Mouse (Mus musculus): Measurements from ENCODE around the gene Atp5j. TPM values are rescaled to one million over a fixed set of nuclear protein-coding genes. Genes with fewer than 3 reads are reported as not detected.

Atp5j gene
- 899 and 940 TPM in 2 replicates for polyA plus RNA-seq (2015; fragmentation: Nextera tagmentation; extraction: Ambion mirVana)

DNA sequence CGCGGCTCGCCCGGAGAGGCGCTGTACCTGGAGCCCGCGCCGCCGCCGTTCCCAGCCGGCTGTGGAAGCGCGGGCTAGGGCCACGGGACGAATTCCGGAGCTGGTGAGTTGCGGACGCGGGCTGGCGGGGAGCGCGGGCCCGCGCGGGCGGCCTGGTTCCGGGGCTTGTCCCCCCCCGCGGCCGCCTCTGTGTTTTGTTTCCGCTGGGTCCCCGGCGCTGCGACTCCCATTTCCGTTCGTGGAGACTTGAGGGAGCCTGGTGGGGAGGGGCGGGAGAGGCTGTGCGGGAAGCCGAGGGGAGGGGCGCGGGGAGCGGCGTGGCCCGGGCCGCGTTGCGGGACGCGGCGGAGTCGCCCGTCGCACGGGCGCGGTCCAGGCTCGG lies at the start of gene Atp5j:
Gene Atp5j, minus strand, starts transcription at position 185 of the 382 bp plus-strand sequence.
- under 1% methylated on average over 56 of the region's 57 CpGs for WGBS
- Histone ChIP-seq H3K27ac (peak within 1 kb of the TSS; percentile 99), H3K36me3 (peaks cover 18% of the 10 kb centered on the region), H3K27me3 (replicated peaks) (no peaks in the 10 kb centered on the region), H3K9ac (peak within 1 kb of the TSS; percentile 99), H3K9me3 (no peaks in the 10 kb centered on the region), H3K4me2 (peak within 1 kb of the TSS; percentile 75), H3K4me1 (peaks cover 13% of the 10 kb centered on the region; the same call in 1 of the 2 replicates), H3K4me3 (replicated peaks) (peak within 1 kb of the TSS; percentile 98)
- peak; percentile 52 for ATAC-seq (ENCODE audit: insufficient read depth, low FRiP score, low read depth)

DNA sequence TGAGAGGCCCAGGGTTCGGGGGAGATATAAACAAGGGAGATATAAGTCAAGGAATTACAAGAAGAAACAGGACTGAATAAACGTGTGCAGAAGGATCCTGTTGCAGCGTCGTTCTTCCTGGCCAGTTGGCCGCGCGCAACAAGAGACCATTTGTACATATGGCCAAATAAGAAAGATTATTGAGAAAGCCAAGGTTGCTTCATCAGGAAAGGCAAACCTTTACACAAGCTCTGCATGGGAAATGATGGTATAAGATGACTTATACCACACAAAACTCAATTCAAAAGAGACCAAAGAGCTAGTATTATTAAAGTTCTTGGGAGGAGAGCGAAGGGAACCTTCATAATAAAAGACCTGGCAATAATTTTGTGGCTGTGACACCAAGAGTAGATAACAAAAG lies 49.1 kb upstream of the Atp5j start:
- Histone ChIP-seq H3K36me3 (no peaks in the 10 kb centered on the region), H3K9ac (no peak overlapping the region), H3K27ac (no peak overlapping the region), H3K4me2 (no peak overlapping the region), H3K9me3 (no peaks in the 10 kb centered on the region), H3K27me3 (replicated peaks) (no peaks in the 10 kb centered on the region), H3K4me1 (no peaks in the 10 kb centered on the region), H3K4me3 (replicated peaks) (no peak overlapping the region)
- no peak for ATAC-seq (ENCODE audit: insufficient read depth, low FRiP score, low read depth)
- 76% methylated on average over 8 of the region's 8 CpGs for WGBS

DNA sequence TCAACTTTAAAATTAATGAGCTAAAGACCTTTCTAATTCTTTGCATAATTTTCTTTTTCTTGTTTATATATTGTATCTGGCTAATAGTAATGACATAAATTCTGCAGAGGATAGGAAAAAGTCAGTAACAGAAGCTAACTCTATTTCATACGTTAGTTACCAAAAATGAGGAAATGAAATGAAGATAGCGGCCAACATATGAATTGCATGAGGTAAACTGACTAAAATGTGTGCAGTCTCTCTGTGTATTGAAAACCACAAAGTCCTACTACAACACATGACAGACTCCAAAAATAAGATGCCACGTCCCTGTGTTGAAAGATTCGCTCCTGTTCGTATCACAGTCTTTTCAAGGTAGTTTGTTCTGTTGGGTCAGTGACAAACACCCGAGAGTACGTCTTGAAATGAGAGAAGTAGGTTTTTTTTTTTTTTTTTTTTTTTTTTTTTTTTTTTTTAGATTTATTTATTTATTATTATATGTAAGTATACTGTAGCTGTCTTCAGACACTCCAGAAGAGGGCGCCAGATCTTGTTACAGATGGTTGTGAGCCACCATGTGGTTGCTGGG lies 46.4 kb upstream of the Atp5j start:
- WGBS, result 81% methylated on average over 8 of the region's 8 CpGs
- Histone ChIP-seq H3K36me3 (no peaks in the 10 kb centered on the region), H3K4me3 (replicated peaks) (no peak overlapping the region), H3K4me2 (no peak overlapping the region), H3K9ac (no peak overlapping the region), H3K4me1 (no peaks in the 10 kb centered on the region), H3K27ac (no peak overlapping the region), H3K27me3 (replicated peaks) (no peaks in the 10 kb centered on the region), H3K9me3 (no peaks in the 10 kb centered on the region)
- ATAC-seq (ENCODE audit: insufficient read depth, low FRiP score, low read depth), result no peak

DNA sequence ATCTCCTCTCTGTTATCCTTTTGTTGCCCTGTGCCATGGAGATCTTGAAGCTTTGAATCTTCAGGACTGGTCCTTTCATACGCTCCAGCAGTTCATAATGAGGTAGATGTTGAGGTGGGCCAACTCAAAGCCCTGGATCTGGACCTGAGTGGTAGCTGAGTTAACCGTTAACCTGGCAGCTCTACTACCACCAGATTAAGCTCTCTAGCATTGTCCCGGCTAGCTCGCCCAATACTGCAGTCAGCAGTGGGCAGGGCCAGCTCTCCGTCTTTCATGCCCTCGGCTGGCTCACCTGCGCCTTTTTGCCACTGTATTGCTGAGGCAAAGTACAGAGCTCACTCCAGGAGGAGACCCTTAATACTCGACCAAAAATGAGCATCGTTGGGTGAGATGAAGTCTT lies 45.7 kb upstream of the Atp5j start:
- no peak overlapping the region for H3K9ac ChIP-seq
- no peak for ATAC-seq (ENCODE audit: insufficient read depth, low FRiP score, low read depth)
- no peaks in the 10 kb centered on the region for H3K9me3 ChIP-seq
- H3K27ac ChIP-seq, result no peak overlapping the region
- no peaks in the 10 kb centered on the region for H3K27me3 ChIP-seq (replicated peaks)
- H3K36me3 ChIP-seq, result no peaks in the 10 kb centered on the region
- peaks cover 1% of the 10 kb centered on the region; the same call in 1 of the 2 replicates for H3K4me1 ChIP-seq
- no peak overlapping the region for H3K4me3 ChIP-seq (replicated peaks)
- H3K4me2 ChIP-seq, result no peak overlapping the region
- 77% methylated on average over 9 of the region's 9 CpGs for WGBS

DNA sequence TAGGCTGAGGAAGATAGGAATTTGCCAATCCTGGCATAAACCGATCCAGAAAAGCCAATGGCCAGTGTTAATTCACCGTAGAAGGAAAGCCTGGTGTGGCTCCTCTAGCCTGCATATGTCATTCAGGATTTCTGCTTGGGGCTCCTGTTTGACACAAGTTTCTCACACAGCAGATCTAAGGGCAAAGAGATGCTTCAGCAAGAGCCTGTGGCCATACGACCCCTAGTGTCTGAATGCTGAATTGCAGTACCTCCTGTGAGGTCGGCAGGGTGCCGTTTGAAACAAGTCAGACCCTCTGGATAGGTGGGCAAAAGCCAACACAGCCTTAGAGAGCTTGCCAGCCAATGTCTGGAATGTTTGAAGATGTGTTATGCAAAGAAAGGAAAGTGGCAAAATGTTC lies 43.7 kb upstream of the Atp5j start:
- no peaks in the 10 kb centered on the region for H3K9me3 ChIP-seq
- ATAC-seq (ENCODE audit: insufficient read depth, low FRiP score, low read depth), result no peak
- H3K4me3 ChIP-seq (replicated peaks), result no peak overlapping the region
- WGBS, result 19% methylated on average over 5 of the region's 5 CpGs
- H3K27me3 ChIP-seq (replicated peaks), result no peaks in the 10 kb centered on the region
- H3K4me2 ChIP-seq, result no peak overlapping the region
- no peaks in the 10 kb centered on the region for H3K36me3 ChIP-seq
- H3K27ac ChIP-seq, result no peak overlapping the region
- H3K9ac ChIP-seq, result no peak overlapping the region
- H3K4me1 ChIP-seq, result peaks cover 4% of the 10 kb centered on the region; the same call in 1 of the 2 replicates

DNA sequence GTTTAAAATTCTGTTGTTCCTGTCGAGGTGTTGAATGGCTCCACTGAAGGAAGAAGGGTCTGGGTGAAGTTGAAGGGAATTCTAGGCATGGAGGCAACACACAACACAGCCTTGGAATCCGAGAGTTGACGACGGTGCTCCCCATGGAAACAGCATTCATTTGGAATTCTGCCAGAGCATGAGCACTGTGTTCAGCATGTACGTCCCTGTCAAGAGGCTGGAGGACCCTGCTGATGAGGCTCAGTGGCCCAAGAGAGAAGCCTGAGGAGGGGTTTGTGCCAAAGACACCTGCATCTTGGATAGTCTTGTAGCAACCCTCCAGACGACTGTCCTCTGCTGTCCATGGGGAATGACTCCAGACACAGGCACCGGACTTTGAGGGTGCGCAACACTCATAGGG lies 40.7 kb upstream of the Atp5j start:
- no peak; the same call in 1 of the 2 replicates for ATAC-seq (ENCODE audit: insufficient read depth, low FRiP score, low read depth)
- no peaks in the 10 kb centered on the region for H3K27me3 ChIP-seq (replicated peaks)
- WGBS, result 49% methylated on average over 8 of the region's 8 CpGs

DNA sequence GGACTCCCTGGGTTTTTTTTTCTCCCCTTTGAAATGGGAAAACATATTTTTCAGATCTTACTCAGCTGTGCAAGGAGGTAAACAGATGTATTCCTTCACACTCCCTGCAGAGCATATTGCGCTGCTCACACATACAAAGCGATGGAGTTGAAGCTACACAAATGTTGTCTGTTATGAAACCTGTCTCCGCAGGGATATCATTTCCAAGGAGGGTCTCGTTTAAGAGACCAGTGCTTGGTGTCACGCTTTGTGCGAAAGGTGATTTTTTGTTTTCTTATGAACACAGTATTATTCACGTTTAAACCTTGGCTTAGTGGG lies 40.3 kb upstream of the Atp5j start:
- 46% methylated on average over 7 of the region's 7 CpGs for WGBS
- no peak overlapping the region for H3K27ac ChIP-seq
- no peak overlapping the region for H3K4me3 ChIP-seq (replicated peaks)
- H3K9me3 ChIP-seq, result no peaks in the 10 kb centered on the region
- H3K4me1 ChIP-seq, result peaks cover 4% of the 10 kb centered on the region; the same call in 1 of the 2 replicates
- no peak; the same call in 1 of the 2 replicates for ATAC-seq (ENCODE audit: insufficient read depth, low FRiP score, low read depth)
- H3K4me2 ChIP-seq, result peak overlapping the region; percentile 45
- H3K36me3 ChIP-seq, result no peaks in the 10 kb centered on the region
- no peak overlapping the region for H3K9ac ChIP-seq
- no peaks in the 10 kb centered on the region for H3K27me3 ChIP-seq (replicated peaks)

More for the DNA sequence above, 40.7 kb upstream of the Atp5j start:
- no peak overlapping the region for H3K27ac ChIP-seq
- no peaks in the 10 kb centered on the region for H3K9me3 ChIP-seq
- no peak overlapping the region for H3K9ac ChIP-seq
- peaks cover 4% of the 10 kb centered on the region; the same call in 1 of the 2 replicates for H3K4me1 ChIP-seq
- peak overlapping the region; percentile 45 for H3K4me2 ChIP-seq
- no peak overlapping the region for H3K4me3 ChIP-seq (replicated peaks)
- H3K36me3 ChIP-seq, result no peaks in the 10 kb centered on the region

DNA sequence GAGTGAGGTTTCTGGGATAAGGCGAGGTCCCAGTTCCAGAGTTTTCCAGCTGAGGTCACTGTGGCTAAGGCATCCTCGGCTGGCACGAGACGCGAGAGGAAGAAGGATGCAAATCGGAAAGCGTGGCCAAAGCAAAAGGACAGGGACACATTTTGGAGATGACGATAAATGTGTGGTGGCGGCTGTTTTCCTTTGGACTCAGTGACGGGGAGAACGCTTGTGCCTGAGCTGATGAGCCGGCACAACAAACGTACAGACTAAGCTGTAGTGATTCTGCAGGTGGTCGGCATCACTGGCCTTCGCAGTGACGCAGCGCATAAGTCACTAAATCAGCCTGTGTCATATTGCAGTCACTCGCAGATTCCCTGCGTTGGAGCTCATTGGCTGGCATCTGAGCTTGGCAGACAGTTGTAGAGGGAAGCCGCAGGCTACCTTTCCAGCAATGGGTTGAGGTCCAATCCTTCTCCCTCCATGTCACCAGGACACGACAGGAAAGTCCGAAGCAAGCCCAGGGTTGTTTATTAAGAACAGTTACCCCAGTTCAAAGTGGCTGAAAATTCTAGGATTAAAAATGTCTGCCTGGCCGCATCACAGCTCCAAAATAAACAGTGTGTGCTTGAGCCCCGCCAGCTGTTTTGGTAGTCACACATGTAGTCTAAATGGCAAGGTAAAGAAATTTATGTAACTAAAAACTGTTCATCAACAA lies 39.7 kb upstream of the Atp5j start:
- Histone ChIP-seq H3K4me2 (peak overlapping the region; percentile 45), H3K4me1 (peaks cover 4% of the 10 kb centered on the region; the same call in 1 of the 2 replicates), H3K4me3 (replicated peaks) (peak overlapping the region; percentile 8; the same call in 1 of the 2 replicates), H3K9me3 (no peaks in the 10 kb centered on the region), H3K27ac (no peak overlapping the region), H3K36me3 (no peaks in the 10 kb centered on the region), H3K27me3 (replicated peaks) (no peaks in the 10 kb centered on the region), H3K9ac (no peak overlapping the region)
- WGBS, result 48% methylated on average over 24 of the region's 24 CpGs
- ATAC-seq (ENCODE audit: insufficient read depth, low FRiP score, low read depth), result peak; percentile 35; the same call in 1 of the 2 replicates

DNA sequence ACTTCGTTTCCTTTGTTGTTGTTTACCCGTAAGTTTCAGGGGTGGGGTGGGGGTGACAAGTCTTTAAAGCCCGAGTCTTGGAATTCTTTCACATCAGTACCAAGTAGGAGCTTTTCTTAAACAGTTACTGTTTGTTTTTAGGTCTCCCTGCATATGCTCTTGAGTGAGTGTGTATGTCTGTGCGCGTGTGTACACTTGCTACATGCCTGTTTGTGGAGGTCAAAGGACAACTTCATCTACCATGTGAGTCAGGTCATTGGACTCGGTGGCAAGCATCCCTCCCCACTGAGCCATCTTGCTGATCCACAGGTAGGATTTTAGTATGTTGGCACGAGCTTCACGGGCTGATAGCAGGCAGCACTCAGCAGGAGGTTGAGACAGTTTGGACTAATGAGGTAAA lies 38.4 kb upstream of the Atp5j start:
- Histone ChIP-seq H3K27me3 (replicated peaks) (no peaks in the 10 kb centered on the region), H3K27ac (no peak overlapping the region), H3K4me1 (peaks cover 4% of the 10 kb centered on the region; the same call in 1 of the 2 replicates), H3K4me3 (replicated peaks) (no peak overlapping the region), H3K9me3 (no peaks in the 10 kb centered on the region), H3K36me3 (no peaks in the 10 kb centered on the region), H3K4me2 (no peak overlapping the region), H3K9ac (no peak overlapping the region)
- ATAC-seq (ENCODE audit: insufficient read depth, low FRiP score, low read depth), result no peak
- 81% methylated on average over 8 of the region's 8 CpGs for WGBS

DNA sequence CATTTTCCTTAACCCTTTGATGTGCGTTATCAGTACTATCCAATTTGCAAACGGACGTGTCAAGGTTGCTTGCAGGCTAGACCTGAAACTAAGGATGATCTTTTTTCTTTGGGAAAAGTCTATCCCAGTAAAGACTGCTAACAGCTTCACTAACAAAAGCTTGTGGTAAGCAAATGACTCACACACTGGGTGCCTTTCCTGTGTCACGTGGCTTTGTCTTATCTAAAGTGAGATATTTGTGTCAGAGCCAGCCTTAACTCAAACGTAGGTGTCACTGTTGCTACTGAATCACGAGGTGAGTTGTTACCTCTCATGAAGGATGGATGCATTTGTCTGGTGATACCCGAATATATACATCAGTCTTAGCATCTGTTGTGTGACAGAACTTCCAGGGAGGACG lies 29.2 kb upstream of the Atp5j start:
- no peak overlapping the region for H3K4me3 ChIP-seq (replicated peaks)
- no peaks in the 10 kb centered on the region for H3K9me3 ChIP-seq
- no peak for ATAC-seq (ENCODE audit: insufficient read depth, low FRiP score, low read depth)
- no peak overlapping the region for H3K4me2 ChIP-seq
- 80% methylated on average over 8 of the region's 8 CpGs for WGBS
- no peak overlapping the region for H3K9ac ChIP-seq
- no peak overlapping the region for H3K27ac ChIP-seq
- no peaks in the 10 kb centered on the region for H3K4me1 ChIP-seq
- H3K36me3 ChIP-seq, result peaks cover 3% of the 10 kb centered on the region; the same call in 1 of the 2 replicates
- no peaks in the 10 kb centered on the region for H3K27me3 ChIP-seq (replicated peaks)

DNA sequence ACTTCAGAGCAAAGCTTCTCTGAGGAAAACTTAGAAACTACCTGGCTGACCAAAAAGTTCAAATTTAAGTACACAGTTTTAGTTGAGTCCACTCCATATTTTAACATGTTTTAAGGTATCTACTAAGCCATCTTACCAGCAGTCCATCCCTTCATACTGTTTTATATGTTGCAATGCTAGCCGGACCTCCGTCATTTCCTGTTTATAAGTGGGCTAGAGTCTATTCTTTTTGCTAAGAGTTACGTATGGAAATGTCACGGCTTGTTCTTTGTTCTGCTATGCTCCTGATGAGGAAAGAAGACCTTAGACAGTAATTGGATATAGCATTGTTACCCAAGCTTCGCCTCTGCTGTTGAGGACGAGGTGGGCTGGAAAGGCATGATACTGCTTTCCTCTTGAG lies 18.1 kb upstream of the Atp5j start:
- Histone ChIP-seq H3K9me3 (no peaks in the 10 kb centered on the region), H3K4me3 (replicated peaks) (no peak overlapping the region), H3K27ac (no peak overlapping the region), H3K4me2 (no peak overlapping the region), H3K9ac (no peak overlapping the region), H3K4me1 (no peaks in the 10 kb centered on the region), H3K27me3 (replicated peaks) (no peaks in the 10 kb centered on the region), H3K36me3 (peaks cover 32% of the 10 kb centered on the region)
- 89% methylated on average over 6 of the region's 6 CpGs for WGBS
- ATAC-seq (ENCODE audit: insufficient read depth, low FRiP score, low read depth), result no peak

DNA sequence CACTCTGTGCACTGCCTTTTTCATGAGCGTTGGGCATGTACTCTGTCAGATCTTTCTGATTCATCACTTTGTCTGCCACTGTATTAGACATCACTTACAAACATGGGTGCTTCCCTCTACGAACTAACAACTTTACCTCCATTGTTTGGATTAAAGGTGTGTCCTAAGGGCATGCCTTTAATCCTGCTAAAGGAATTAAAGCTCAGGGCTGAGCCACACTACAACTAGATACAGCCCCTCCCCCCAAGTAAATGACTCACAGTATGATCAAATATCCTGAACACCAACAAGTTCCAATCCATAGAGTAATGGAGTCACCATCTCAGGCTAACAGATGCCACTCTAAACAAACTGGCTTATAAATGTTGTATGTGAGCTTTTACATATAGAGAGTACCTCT lies 3.2 kb upstream of the Atp5j start:
- H3K27me3 ChIP-seq (replicated peaks), result no peaks in the 10 kb centered on the region
- no peak overlapping the region for H3K27ac ChIP-seq
- H3K4me1 ChIP-seq, result peaks cover 8% of the 10 kb centered on the region; the same call in 1 of the 2 replicates
- ATAC-seq (ENCODE audit: insufficient read depth, low FRiP score, low read depth), result no peak
- no peak overlapping the region for H3K4me2 ChIP-seq
- WGBS, result 65% methylated on average over 2 of the region's 2 CpGs
- no peak overlapping the region for H3K9ac ChIP-seq
- H3K36me3 ChIP-seq, result peaks cover 9% of the 10 kb centered on the region
- H3K4me3 ChIP-seq (replicated peaks), result no peak overlapping the region
- no peaks in the 10 kb centered on the region for H3K9me3 ChIP-seq

Data from stomach, embryonic 15.5 days (tissue).